In the genomic region with DNA sequence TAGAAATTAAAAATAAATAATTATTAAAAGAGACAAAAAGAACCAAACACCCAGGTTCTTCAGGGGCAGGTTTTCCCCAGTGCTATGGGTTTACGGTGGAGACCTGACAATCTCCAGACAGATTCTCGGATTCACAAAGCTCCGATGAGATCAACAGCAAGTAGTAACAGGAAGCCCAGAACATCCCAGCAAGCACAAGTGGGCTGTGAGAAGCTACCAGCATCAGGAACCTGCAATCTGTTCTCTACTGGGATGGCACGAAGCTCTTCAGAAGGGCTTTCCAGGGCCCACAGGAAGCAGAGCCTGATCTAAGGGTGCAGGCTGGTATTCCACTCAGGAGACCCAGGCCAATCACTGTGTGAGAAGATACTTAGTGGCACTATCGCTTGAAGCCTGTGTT, we compare ENCODE assay signal across 24 mouse cellular contexts.
"Had no signal": no experiment of that assay in that cellular context is flagged by ENCODE, and none has a peak within 500 bp of the region (broad histone marks: within the 10 kb centered on the region; RNA-seq: fewer than 3 reads in every experiment).

No protein-coding gene starts in this region.

- H3K27ac ChIP-seq: heart, adult 2 months; heart, embryonic 13.5 days; heart, embryonic 15.5 days; hindbrain, embryonic 13.5 days; hindbrain, embryonic 15.5 days; hindbrain, postnatal 0 days; kidney, embryonic 15.5 days; kidney, postnatal 0 days; limb, embryonic 13.5 days; limb, embryonic 15.5 days; liver, embryonic 12.5 days; liver, embryonic 14.5 days had no signal

- DNase-seq: gastrocnemius, postnatal 10 days; gastrocnemius, postnatal 25 days; heart, adult 2 months; heart, postnatal 14 days; heart, postnatal 36 days; kidney, adult 11 months; kidney, adult 2 months; kidney, adult 9 months; kidney, postnatal 14 days; kidney, postnatal 36 days; layer of hippocampus, postnatal 36 days; left cerebral cortex, postnatal 4 days had no signal

- ATAC-seq: hindbrain, postnatal 0 days; intestine, embryonic 16.5 days; liver, embryonic 12.5 days had no signal

- H3K4me3 ChIP-seq: heart, adult 2 months; heart, embryonic 13.5 days; heart, embryonic 15.5 days; hindbrain, embryonic 13.5 days; hindbrain, embryonic 15.5 days; kidney, embryonic 15.5 days; limb, embryonic 13.5 days; limb, embryonic 15.5 days; liver, embryonic 12.5 days had no signal
